Mouse (Mus musculus) cerebellum, adult 11-12 months (tissue): ENCODE data around the gene Fgf22.
A peak's percentile ranks its signal among the peaks of the same experiment; 100 is the strongest.
"Not testable (repeated sequence)": the region's sequence is repeated elsewhere in the genome, so short reads cannot be mapped to it uniquely, and the experiment has no call there.

Source experiments
- DNase-seq: peaks from one replicate; pipeline ENCODE4 v3.0.0; 2022

Fgf22 gene

DNA sequence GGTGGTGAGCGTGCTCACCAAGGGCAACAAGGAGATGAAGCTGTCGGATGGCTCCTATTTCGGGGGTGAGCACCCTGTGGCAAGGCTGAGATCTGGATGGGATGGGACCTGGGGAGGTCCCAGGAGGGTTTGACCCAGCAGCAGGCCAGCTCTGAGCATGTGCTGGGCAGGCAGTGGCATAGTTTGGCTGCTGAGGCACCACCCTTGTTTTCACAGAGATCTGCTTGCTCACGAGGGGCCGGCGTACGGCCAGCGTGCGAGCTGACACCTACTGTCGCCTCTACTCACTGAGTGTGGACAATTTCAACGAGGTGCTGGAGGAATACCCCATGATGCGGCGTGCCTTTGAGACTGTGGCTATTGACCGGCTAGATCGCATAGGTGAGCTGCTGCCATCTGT, 21.0 kb upstream of the Fgf22 start:
- no peak for DNase-seq

DNA sequence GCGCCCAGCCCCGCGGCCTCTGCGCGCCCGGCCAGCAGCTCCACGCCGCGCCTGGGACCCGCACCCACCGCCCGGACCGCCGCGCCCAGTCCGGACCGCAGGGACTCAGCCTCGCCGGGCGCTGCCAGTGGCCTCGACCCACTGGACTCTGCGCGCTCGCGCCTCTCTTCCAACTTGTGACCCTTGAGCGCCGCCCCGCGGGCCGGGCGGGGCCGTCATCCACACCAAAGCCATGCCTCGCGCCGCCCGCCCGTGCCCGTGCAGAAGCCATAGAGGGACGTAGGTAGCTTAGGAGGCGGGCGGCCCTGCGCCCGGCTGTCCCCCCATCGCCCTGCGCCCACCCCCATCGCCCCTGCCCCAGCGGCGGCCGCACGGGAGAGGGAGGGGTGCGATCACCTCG, 19.5 kb upstream of the Fgf22 start:
- no peak for DNase-seq

DNA sequence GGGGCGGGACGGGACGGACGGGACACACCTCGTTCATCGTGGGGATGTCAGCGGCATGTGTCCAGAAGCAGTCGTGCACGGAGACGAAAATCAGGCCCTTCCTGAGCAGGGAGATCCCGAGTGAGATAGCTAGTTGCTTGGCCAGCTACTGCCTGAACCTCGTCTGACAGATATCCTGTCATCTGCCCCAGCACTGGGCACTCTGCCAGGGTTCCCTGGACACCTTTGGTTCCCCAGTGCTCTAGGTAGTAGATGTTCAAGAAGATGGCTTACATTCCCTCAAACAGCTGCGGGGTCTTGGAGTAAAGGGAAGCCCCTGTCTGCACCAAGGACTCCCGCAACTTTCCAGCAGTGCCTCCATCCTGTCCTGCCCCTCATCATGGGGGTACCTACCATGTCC, 18.2 kb upstream of the Fgf22 start:
- no peak for DNase-seq

DNA sequence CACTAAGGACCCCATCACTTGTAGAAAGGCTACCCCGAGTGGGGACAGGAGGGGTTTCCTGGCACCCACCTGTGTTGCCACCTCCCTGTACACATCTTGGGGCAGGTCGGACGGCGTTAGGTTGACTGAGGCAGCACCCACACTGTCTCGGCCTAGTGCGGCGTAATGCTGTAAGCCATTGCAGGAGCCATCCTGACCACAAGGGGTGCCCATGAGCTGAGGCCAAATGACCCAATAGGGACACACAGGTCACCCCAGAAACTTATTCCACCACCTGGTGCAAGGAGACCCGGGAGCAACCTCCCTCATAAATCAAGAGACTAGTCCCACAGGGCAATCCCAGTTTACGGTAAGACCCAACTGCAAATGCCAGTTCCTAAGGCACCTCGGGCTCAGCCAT, 16.6 kb upstream of the Fgf22 start:
- no peak for DNase-seq

DNA sequence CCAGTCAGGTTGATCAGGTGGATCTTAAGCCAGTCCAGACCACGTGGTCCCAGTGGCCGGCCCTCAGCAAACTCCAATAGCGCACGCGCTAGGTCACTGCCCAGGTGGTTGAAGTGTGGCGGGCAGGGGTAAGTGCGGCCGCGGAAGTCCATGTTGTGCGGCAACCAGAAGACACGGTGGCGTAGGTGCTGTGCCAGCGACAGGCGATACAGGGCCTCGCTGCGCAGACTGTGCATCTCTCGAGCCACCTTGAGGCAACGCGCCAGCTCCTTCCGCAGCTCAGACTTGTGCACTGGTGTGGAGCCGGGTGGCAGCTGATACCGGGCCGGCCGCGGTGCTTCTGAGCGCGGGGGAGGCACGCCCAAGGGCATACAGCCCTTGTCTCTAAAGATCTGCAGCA, 15.6 kb upstream of the Fgf22 start:
- no peak for DNase-seq

DNA sequence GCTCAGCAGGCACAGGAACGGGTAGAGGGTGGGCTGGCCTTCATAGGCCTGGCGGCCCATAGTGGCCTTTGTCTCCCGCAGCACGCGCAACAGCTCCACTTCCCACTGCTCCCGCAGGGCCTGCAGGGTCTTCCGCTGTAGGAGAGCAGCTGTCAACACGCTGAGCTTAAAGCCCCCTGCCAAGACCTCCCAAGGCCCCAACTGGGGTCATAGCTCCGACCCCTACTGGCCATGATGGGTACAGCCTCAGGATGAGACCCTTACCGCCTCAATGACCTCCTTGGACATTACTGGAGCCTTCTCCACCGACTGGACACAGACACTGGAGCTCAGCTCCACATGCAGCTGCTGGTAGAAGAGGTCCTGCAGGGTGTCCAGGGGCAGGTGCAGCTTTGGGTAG, 14.0 kb upstream of the Fgf22 start:
- DNase-seq, result no peak

DNA sequence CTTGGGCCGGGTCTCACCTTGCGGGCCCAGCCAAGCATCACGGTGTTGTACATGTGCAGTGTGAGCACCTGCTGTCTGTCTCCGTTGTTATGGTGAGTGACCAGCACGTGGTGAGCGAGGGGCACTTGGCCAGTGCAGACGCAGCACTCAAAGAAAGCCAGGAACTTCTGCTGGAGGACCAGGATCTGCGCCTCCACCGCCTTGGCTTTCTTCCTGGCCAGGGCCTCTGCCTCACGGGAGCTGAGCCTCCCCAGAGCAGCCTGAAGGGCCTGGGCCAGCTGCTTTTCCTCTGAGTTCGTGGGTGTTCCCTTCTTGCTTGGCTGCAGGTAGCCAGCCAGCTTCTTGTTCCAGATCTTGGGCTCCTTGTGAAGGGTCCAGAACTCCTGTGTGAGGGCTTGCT, 11.7 kb upstream of the Fgf22 start:
- peak; percentile 67 for DNase-seq

DNA sequence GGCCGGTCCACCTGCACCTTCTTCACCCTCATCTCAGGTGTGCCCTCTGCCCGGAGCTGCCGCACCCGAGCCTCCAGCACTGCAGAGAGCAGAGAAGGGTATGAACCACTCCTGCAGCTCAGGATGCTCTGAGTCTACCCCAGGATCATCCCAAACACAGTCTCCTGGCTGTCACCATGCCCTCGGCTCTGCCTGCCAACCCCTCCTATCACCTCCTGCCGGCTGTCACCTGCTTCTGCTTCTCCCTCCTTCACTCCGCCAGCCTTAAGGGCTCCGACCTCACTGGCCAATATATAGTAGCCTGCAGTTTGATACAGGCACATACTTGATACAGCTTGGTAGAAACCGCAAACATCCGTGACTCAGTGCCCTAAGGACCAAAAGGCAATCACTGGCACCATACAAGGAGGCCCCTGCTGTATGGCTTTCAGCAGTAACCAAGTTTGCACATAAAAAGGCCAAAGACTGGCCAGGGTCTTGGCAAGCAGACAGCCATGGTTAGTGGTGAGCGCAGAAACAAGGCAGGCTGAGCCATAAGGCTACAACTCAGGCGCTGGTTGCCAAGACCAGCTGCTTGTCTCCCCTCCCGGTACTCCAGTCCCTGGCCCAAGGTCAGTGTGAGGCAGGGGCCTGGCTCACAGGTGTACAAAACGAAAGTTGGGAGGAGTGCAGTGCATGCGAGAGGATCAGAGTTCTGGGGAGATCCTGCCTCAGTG, 11.1 kb upstream of the Fgf22 start:
- peak; percentile 78 for DNase-seq

DNA sequence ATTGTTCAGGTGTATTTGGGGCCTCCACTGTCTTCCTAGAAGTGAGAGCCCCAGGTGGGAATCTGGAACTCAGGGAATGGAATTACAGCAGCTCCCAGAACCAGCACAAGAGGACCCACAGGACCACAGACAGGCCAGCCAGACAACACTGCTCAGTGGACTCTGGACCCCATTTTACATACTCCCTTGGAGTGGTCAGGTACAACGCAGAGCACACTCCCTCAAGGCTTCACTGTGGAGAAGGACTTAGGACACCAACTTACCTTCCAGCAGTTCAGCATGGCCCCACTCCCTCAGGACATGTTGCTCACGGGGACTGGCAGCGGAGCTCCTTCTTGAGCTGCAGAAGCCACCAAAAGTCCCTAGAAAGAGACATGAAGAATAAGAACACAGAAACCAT, 9.5 kb upstream of the Fgf22 start:
- DNase-seq, result no peak

DNA sequence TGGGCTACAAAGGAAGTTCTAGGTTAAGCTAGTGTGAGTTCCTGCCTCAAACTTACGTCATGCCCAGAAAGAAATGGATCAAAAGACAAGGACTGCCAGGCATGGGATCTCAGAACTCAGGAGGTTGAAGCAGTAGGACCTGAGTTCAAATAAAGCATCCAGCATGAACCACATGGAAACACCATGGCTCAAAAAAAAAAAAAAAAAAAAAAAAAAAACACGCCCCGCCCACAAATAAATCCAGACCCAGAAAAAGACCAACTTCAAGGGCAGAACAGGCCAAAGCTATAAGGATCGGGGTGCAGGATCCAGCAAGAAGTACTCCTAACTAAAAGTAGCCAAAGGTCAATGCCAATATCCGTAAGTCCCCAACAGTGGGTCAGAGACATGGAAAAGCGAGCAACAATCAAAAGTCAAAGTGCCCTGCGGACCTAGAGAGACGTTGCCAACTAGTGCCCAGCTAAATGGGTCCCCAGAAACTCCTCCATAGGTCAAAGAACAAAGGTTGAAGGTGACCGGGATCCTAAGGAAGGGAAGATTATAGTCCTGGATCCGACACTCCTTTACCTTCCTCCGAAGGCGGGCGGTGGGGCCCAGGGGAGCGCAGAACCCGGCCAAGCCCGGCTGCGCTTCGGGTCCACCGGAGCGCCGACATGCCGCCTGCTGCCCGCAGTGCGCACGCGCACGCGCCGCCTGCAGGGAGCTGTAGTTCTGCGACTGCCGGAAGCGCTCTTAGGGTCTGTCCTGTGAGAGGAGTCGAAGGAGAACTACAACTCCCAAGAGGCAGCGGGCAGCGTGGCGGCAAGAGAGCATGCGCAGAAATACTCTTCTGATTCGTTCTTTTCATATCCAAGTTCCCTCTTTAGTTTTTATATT, 8.7 kb upstream of the Fgf22 start, which contains the start of gene Polrmt:
Gene Polrmt, minus strand, starts transcription at position 684 of the 876 bp plus-strand sequence.
- DNase-seq, result peak; percentile 98

DNA sequence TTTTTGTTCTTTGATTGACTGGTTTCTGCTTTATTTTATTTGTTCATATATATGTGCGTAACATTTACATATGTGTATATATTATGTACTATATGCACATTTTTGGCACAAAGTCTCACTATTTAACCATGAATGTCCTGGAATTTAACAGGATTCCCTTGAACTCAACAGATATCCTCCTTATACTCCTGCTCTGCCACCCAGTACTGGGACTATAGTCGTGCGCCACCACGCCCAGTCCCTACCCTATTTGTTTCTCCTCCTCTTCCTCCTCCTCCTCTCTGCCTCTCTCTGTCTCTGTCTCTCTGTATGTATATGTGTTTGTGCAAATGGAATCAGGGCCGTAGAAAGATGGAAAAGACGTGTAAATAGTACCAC, 8.1 kb upstream of the Fgf22 start:
- DNase-seq, result no peak

DNA sequence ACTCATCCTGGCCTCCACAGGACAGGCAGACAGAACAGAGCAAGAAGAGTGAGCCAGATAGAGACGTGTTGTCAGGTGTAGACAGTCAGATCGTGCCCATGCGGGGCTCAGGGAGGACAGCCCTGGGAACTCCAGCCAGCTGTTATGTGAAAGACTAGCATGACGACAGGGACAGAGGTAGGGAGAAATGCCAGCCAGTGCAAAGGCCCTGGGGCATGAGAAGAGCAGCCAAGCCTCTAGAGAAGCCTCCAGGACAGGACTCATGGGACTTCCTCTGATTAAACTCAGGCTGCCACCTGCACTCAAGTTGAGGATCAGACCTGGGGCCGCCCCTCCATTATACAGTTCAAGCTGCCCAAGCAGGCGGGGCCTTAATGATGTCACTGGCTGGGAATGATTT, 6.4 kb upstream of the Fgf22 start:
- DNase-seq, result peak; percentile 51

DNA sequence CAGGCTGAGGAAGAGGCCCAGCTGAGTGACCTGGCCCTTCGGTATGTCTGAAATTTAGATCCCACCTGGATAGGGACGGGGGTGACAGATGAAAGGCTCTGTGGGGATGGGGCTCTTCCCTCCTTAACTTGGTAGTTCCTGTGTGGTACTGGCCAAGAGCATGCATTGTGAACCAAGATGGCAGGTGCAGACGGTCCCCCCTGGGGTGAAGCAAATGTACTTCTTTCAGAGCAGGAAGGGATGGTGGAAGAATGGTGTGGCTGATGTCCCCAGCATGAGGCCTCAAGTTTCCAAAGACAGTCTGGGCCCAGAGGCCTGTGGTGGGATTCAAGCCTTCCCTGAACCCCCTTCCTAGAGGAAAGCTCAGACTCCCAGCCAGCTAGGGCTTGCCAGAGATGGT, 978 bp downstream of the Fgf22 start:
- peak; percentile 59 for DNase-seq

DNA sequence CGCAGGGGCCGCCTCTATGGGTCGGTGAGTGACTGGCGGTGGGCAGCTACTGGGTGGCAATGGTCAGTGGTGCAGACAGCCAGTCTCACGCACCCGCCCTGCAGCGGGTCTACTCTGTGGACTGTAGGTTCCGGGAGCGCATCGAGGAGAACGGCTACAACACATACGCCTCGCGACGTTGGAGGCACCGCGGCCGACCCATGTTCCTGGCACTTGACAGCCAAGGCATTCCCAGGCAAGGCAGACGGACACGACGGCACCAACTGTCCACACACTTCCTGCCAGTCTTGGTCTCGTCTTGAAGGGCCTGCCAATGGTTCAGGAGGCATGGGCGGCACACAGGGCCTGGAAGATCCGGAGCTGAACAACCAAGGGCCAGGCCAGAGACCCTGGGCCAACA, 1.8 kb downstream of the Fgf22 start:
- DNase-seq, result no peak

DNA sequence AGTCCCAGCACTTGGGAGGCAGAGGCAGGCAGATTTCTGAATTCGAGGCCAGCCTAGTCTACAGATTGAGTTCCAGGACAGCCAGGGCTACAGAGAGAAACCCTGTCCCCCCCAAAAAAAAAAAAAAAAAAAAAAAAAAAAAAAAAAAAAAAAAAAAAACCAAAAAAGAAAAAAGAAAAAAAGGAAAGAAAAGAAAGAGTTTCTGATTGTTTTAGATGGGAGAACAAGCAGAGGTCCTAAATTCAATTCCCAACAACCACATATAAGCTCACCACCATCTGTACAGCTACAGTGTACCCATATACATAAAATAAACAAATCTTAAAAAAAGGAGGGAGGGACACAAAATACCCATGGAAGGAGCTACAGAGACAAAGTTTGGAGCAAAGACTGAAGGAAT, 4.8 kb downstream of the Fgf22 start:
- not testable (repeated sequence) for DNase-seq

DNA sequence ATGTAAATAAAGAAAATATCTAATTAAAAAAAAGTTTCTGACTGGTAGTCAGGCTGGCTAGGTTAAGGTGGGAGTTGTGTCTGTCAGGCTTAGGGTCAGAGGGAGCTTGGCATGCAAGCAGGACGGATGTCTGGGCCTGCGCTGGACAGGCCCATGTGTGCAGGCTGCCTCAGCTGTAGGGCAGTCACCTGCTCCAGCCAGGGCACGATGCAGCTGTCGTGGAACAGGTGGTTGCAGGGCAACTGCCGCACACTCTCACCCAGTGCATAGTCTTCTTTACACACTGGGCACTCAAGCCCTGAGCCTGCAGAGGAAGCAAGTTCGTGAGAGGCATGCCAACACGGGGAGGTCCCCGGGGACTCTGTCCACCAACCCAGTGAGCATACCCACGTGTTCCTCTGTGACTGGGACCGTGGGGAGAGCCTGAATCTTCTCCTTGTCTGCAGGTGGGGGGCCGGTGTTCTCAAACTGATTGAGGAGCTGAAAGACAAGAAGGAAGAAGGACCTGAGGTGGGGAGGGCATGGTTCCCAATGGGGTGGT, 5.8 kb downstream of the Fgf22 start:
- no peak for DNase-seq

DNA sequence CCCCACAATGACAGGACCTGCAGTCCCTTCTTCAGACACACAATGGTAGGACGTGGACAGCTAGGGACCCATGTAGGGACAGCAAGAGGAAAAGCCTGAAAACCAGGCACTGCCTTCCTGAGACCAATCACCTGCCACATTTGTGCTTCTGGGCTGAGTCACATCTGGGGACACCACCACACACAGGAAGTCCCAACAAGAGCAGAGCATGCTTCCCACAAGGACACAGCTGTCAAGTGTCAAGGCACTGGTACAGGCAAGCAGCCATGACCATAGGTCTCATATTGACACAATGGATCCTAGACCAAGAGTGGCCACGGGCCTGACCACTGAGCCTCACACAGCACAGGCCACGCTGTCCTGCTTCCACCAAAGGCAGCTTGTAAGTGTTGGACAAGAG, 8.0 kb downstream of the Fgf22 start:
- DNase-seq, result no peak

DNA sequence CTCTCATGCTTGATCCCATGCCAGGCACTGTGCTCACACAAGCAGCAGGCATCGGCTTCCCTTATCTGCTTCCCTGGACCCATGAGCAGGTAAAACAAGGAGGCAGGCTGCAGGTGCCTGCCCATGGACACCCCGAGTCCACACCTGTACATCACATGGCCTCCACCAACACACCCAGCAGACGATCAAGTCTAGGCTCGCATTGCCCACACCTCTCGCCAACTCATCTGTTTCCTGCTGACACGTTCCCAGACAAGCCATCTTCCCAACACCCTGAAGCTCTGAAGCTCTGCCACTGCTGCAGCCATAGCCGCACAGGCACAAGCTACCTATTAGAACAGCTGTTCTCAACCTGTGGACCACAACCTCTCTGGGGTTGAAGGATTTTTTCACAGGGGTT, 9.4 kb downstream of the Fgf22 start:
- no peak for DNase-seq

DNA sequence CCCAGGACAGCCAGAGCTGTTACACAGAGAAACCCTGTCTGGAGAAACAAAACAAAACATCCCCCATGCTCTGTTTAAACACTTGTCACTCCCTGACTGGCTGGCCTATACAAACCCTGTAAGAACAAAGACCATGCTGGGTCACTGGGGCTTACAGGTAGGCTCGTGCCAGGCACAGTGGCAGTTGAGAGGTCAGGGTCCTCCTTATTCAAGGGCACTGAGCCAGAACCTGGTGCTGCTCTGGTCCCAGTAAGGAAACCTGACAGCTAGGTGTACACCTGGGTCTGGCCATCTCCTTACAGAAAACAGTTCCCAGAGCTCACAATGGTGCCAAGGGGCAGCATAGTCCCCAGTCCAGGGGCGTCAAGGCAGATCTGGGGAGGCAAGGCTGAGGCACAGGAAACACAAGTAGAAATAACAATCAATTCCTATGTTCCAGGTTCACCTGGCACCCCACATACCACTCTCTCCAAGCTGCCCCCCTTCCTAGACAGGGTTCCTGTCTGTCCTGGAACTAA, 10.4 kb downstream of the Fgf22 start:
- peak; percentile 66 for DNase-seq

DNA sequence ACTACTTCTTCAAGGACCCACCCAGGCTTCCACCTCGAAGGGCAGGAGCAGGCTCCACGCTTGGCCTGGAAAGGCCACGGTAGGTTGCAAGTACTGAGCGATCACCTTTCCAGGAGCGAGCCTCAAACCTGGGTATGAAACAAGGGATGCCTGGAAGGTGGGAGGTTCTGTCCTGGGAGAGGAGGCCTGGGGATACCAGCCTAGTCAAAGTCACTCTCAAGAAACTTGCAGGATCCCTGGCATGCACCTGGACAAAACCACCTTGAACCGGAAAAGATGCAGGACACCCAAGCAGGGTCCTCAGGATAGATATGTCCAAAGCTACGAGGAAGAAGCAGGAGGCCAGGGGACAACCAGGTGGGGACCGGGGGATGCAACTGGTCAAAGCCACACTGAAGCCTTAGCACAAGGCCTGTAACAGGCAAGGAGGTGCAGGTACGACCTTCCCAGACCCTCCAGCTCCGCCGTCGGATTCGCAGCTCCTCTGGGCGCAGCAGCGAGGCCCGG, 11.2 kb downstream of the Fgf22 start:
- no peak for DNase-seq

DNA sequence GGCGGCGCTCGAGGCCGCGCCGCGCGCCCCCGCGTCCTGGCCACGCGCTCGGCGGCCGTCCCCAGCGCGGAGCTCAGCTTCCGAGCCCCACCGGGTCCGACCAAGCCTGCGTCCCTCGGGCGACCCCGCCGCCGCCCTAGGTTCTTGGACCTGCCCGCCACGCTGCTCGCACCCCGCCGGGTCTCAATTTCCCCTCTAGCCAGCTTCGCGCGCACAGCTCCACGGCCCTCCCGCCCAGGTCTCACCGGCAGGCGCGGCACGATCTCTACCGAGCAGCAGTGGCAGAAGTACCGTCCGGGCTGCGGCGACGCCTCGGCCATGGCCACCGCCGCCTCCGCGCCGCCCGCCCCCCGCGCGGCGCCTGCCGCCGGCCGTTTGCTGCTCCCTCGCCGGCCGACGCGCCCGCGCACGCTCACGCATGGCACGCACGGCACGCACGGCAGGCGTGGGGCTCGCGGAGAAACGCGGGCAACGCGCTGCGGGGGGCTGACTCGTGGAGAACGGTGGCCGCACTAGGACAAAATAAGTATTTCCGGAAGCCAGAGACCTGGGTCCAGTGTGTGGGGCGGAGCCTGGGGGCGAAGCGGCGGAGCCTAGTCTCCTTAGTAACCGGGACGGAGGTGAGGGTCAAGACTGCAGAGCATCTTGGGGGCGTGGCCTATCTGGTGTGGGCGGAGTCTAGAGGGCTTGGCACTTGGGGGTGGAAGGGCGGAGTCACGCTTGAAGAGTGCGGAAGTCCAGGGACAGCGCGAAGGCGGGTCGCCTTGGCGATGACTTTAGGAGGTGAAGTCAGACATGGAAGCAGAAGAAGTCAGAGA, 11.8 kb downstream of the Fgf22 start, which contains the start of gene Rnf126:
Gene Rnf126, minus strand, starts transcription at position 445 of the 818 bp plus-strand sequence.
- DNase-seq, result peak; percentile 99

DNA sequence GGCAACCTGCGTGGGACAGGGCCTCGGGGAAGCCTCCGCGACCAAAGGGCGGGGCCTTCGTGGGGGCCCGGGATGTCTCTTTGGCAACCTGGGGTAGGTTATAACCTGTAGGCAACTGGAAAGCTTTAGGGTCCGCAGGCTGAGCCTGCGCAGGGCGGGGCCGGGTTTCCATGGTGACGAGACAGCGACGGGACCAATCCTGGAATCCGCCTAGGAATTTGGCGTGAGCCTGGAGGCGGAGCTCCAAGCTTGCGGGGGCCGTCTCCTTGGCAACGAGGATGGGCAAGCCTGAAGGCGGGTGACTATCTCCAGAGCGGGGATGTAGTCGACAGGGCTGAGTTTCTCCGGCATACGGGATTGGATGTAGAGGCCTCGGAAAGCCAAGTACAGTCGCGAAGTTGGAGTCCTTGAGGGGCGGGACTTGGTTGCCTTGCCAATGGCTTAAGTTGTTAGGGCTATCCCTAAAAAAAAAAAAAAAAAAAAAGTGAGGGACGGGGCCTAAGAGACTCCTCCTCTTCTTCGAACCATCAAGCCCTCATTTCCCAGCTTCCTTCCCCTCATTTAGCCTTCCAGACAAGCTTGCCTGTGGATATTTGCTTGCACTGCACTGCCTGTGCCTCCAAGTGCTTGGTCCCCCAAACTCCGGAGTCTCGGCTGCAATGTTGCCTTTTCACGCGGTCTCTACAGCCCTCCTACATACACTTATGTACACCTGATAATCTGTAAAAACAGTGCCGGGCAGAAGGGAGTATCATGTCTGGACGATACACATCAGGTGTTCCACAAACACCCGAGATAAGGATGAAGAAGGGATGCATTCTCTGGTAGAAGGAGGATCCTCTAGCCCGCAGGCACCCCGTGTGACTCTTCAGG, 12.7 kb downstream of the Fgf22 start:
- DNase-seq, result peak; percentile 95
